ENCODE assay signal across 14 mouse cellular contexts in genomic region chr1:177410769-177411348, GRCm38 (mm10). TPM values are rescaled to one million over a fixed set of nuclear protein-coding genes. Genes with fewer than 3 reads are reported as not detected.
DNase-seq lines count a peak whose midpoint lies in the region; ATAC-seq and TF ChIP-seq lines count a peak whose summit lies in the region.
"Had no signal": no experiment of that assay in that cellular context is flagged by ENCODE, and none has a peak within 500 bp of the region (broad histone marks: within the 10 kb centered on the region; RNA-seq: fewer than 3 reads in every experiment).

No protein-coding gene starts in this region.

- H3K4me1 ChIP-seq in lung, embryonic 14.5 days (ENCODE audit: insufficient read depth), result no peaks in the 10 kb centered on the region
- H3K4me1 ChIP-seq in hindbrain, embryonic 13.5 days (replicated peaks), result peaks cover 18% of the 10 kb centered on the region
- peaks cover 17% of the 10 kb centered on the region for H3K4me1 ChIP-seq in midbrain, embryonic 14.5 days (ENCODE audit: control insufficient read depth, insufficient read depth, low read length)
- H3K4me1 ChIP-seq: heart, embryonic 12.5 days; limb, embryonic 10.5 days; liver, embryonic 12.5 days had no signal

- ATAC-seq in lung, embryonic 14.5 days (ENCODE audit: insufficient read depth), result no peak
- no peak for ATAC-seq in hindbrain, embryonic 13.5 days (ENCODE audit: low FRiP score)
- ATAC-seq in midbrain, embryonic 14.5 days (ENCODE audit: low FRiP score, low TSS enrichment), result no peak
- ATAC-seq: liver, embryonic 12.5 days; Patski had no signal

- H3K4me3 ChIP-seq in lung, embryonic 14.5 days (ENCODE audit: low read depth, low read length), result no peak overlapping the region
- no peak overlapping the region for H3K4me3 ChIP-seq in hindbrain, embryonic 13.5 days
- no peak overlapping the region for H3K4me3 ChIP-seq in midbrain, embryonic 14.5 days (replicated peaks; ENCODE audit: low read depth, low read length)
- no peak overlapping the region; the same call in 1 of the 2 replicates for H3K4me3 ChIP-seq in layer of hippocampus, adult 2 months
- H3K4me3 ChIP-seq: heart, embryonic 12.5 days; limb, embryonic 10.5 days; liver, embryonic 12.5 days had no signal

- H3K27me3 ChIP-seq in lung, embryonic 14.5 days (ENCODE audit: insufficient read depth, low read length), result no peaks in the 10 kb centered on the region
- no peaks in the 10 kb centered on the region for H3K27me3 ChIP-seq in hindbrain, embryonic 13.5 days
- no peaks in the 10 kb centered on the region for H3K27me3 ChIP-seq in midbrain, embryonic 14.5 days (ENCODE audit: control insufficient read depth, insufficient read depth, low read length)
- H3K27me3 ChIP-seq: heart, embryonic 12.5 days; liver, embryonic 12.5 days; Patski had no signal

- intact Hi-C loops in heart, postnatal 10 days (cut with DNase I), result no loop called here

- no peak overlapping the region for H3K4me2 ChIP-seq in lung, embryonic 14.5 days
- H3K4me2 ChIP-seq in hindbrain, embryonic 13.5 days, result peak overlapping the region; percentile 39; the same call in 1 of the 2 replicates
- peak overlapping the region; percentile 40 for H3K4me2 ChIP-seq in midbrain, embryonic 14.5 days (ENCODE audit: low read length)
- H3K4me2 ChIP-seq: heart, embryonic 12.5 days; liver, embryonic 12.5 days had no signal

- 68% methylated on average over 7 of the region's 7 CpGs for whole genome bisulfite sequencing in lung, embryonic 14.5 days
- WGBS in hindbrain, embryonic 13.5 days, result 62% methylated on average over 7 of the region's 7 CpGs
- WGBS in midbrain, embryonic 14.5 days, result 63% methylated on average over 7 of the region's 7 CpGs

- no peak for TF ChIP-seq CTCF in lung, embryonic 14.5 days (IDR thresholded peaks at IDR 0.05; ENCODE audit: low read depth)
- no peak for TF ChIP-seq CTCF in layer of hippocampus, adult 2 months (conservative IDR thresholded peaks at IDR 0.05)

- peak; percentile 6 for DNase-seq in lung, embryonic 14.5 days
- no peak for DNase-seq in lung, postnatal 14 days
- peak; percentile 12 for DNase-seq in midbrain, embryonic 14.5 days
- DNase-seq in gastrocnemius, postnatal 25 days, result no peak
- DNase-seq in layer of hippocampus, adult 2 months (ENCODE audit: low spot score in 2 of 2), result no peak
- no peak for DNase-seq in heart, postnatal 10 days
- DNase-seq: cerebellum, adult 8-10 months; kidney, adult 8-10 months; thymus, postnatal 14 days had no signal

- H3K9me3 ChIP-seq in lung, embryonic 14.5 days (ENCODE audit: low read depth, low read length), result no peaks in the 10 kb centered on the region
- no peaks in the 10 kb centered on the region for H3K9me3 ChIP-seq in hindbrain, embryonic 13.5 days
- H3K9me3 ChIP-seq in midbrain, embryonic 14.5 days (ENCODE audit: control insufficient read depth, low read length), result no peaks in the 10 kb centered on the region
- H3K9me3 ChIP-seq: heart, embryonic 12.5 days; limb, embryonic 10.5 days; liver, embryonic 12.5 days had no signal

- no peak overlapping the region for H3K27ac ChIP-seq in lung, embryonic 14.5 days (ENCODE audit: low read depth)
- no peak overlapping the region for H3K27ac ChIP-seq in hindbrain, embryonic 13.5 days
- no peak overlapping the region for H3K27ac ChIP-seq in midbrain, embryonic 14.5 days (replicated peaks; ENCODE audit: low read depth, low read length)
- H3K27ac ChIP-seq in layer of hippocampus, adult 2 months, result no peak overlapping the region
- H3K27ac ChIP-seq: limb, embryonic 10.5 days; liver, embryonic 12.5 days had no signal

- H3K9ac ChIP-seq in lung, embryonic 14.5 days, result no peak overlapping the region
- H3K9ac ChIP-seq in hindbrain, embryonic 13.5 days, result no peak overlapping the region
- H3K9ac ChIP-seq in midbrain, embryonic 14.5 days (replicated peaks; ENCODE audit: low read length), result no peak overlapping the region
- H3K9ac ChIP-seq: heart, embryonic 12.5 days; liver, embryonic 12.5 days had no signal

- no peaks in the 10 kb centered on the region for H3K36me3 ChIP-seq in lung, embryonic 14.5 days (ENCODE audit: insufficient read depth)
- no peaks in the 10 kb centered on the region for H3K36me3 ChIP-seq in hindbrain, embryonic 13.5 days
- H3K36me3 ChIP-seq in midbrain, embryonic 14.5 days (ENCODE audit: control insufficient read depth, insufficient read depth, low read length), result no peaks in the 10 kb centered on the region
- H3K36me3 ChIP-seq: heart, embryonic 12.5 days; limb, embryonic 10.5 days; liver, embryonic 12.5 days had no signal

RNA-seq across cellular contexts. Expression of gene Zbtb18, which starts 31.3 kb away (rescaled TPM):
- polyA plus RNA-seq in lung, embryonic 14.5 days (2014; fragmentation: Nextera tagmentation; extraction: Ambion mirVana), result 2.1 and 3.0 TPM in 2 replicates
- polyA plus RNA-seq in hindbrain, embryonic 13.5 days (2015; fragmentation: Nextera tagmentation; extraction: Ambion mirVana), result 11.5 and 14.2 TPM in 2 replicates
- polyA plus RNA-seq in midbrain, embryonic 14.5 days (2014; fragmentation: Nextera tagmentation; extraction: Ambion mirVana), result 11.9 and 13.4 TPM in 2 replicates
- total RNA-seq in gastrocnemius, postnatal 25 days (2021), result 10 to 100 TPM; 75.6 to 95.6 TPM
- total RNA-seq in layer of hippocampus, adult 2 months (2021), result 100 to 1,000 TPM; 585 to 647 TPM
- total RNA-seq in heart, postnatal 10 days (2021), result 10 to 100 TPM; 38.2 to 41.3 TPM

Comparison
In these comparisons a context has a peak if more than half of its experiments do, and no peak if none do; other contexts are left out.
1. DNase-seq: peak in lung, embryonic 14.5 days (single experiment) and midbrain, embryonic 14.5 days (single experiment); none in lung, postnatal 14 days (single experiment), gastrocnemius, postnatal 25 days (single experiment), layer of hippocampus, adult 2 months (0 of 2) and heart, postnatal 10 days (0 of 2).
2. RNA of gene Zbtb18, which starts 31.3 kb away (total RNA-seq): 585 to 647 TPM in layer of hippocampus, adult 2 months; 75.6 to 95.6 TPM in gastrocnemius, postnatal 25 days and 38.2 to 41.3 TPM in heart, postnatal 10 days; every median in the first group is over 4 times any median in the second.